Mouse (Mus musculus) limb, embryonic 11.5 days (tissue): Measurements from ENCODE around the gene Xk. TPM values are rescaled to one million over a fixed set of nuclear protein-coding genes. Genes with fewer than 3 reads are reported as not detected.
"Not testable (repeated sequence)": the region's sequence is repeated elsewhere in the genome, so short reads cannot be mapped to it uniquely, and the experiment has no call there.

Experiments used
- ATAC-seq: fragments of 200-750 bp; cut with Nextera tagmentation; 2 replicates; pipeline ENCODE4 v1.8.0; 2017; ENCODE audit warnings: low read depth; ENCODE audit not compliant: insufficient number of reproducible peaks, low FRiP score, low TSS enrichment
- DNase-seq: peaks from one replicate; pipeline ENCODE4 v3.0.0-alpha.2; 2015; ENCODE audit warnings: low spot score
- H3K27ac ChIP-seq: fragments of 300-500 bp; sonication (generic); replicated peaks from 2 replicates; pipeline ENCODE4 v1.5.1; 2014; ENCODE audit warnings: low read depth, mild to moderate bottlenecking, low read length
- H3K27me3 ChIP-seq: fragments of 300-500 bp; sonication (generic); 2 replicates; pipeline ENCODE4 v1.6.1; 2014; ENCODE audit warnings: mild to moderate bottlenecking, low read length, mixed read lengths; ENCODE audit not compliant: control insufficient read depth, insufficient read depth
- H3K36me3 ChIP-seq: fragments of 300-500 bp; sonication (generic); 2 replicates; pipeline ENCODE4 v1.6.1; 2014; ENCODE audit warnings: mild to moderate bottlenecking, low read length, moderate library complexity, mixed read lengths; ENCODE audit not compliant: control insufficient read depth, insufficient read depth
- H3K4me1 ChIP-seq: fragments of 300-500 bp; sonication (generic); 2 replicates; pipeline ENCODE4 v1.6.1; 2014; ENCODE audit warnings: low read length, mixed read lengths; ENCODE audit not compliant: control insufficient read depth, insufficient read depth
- H3K4me2 ChIP-seq: fragments of 300-500 bp; sonication (generic); 2 replicates; pipeline ENCODE4 v1.6.1; 2014; ENCODE audit warnings: low read depth, mild to moderate bottlenecking, moderate library complexity; ENCODE audit not compliant: severe bottlenecking
- H3K4me3 ChIP-seq: fragments of 300-500 bp; sonication (generic); 2 replicates; pipeline ENCODE4 v1.5.1; 2014; ENCODE audit warnings: low read depth, low read length
- H3K9ac ChIP-seq: fragments of 300-500 bp; sonication (generic); 2 replicates; pipeline ENCODE4 v1.6.1; 2014; ENCODE audit warnings: mild to moderate bottlenecking, low read length
- H3K9me3 ChIP-seq: fragments of 300-500 bp; sonication (generic); 2 replicates; pipeline ENCODE4 v1.6.1; 2016; ENCODE audit warnings: low read length; ENCODE audit not compliant: control insufficient read depth
- WGBS: fragments of 180-500 bp; shearing (Covaris S2); extraction: QIAGEN DNeasy Blood & Tissue Kit; methylation state at CpG from one replicate; pipeline ENCODE4 v1.1.7; 2014; 5-methylcytosine and 5-hydroxymethylcytosine counted together
- polyA plus RNA-seq: library from polyadenylated mRNA; unstranded; fragments of >200 nt; fragmentation: Nextera tagmentation; extraction: Ambion mirVana; gene quantifications from 2 replicates; pipeline ENCODE4 v1.2.1, GENCODE M21; 2014

The Xk gene
- polyA plus RNA-seq, 1 experiment from 2014 or later = 1.8 TPM

GRCm38 (mm10) chrX:9256766-9257165 is 15.8 kb upstream of the Xk start, which contains the start of gene Gm14862:
Gm14862 (minus strand) TSS chrX:9256899.
- DNase-seq (no peak), ATAC-seq (no peak)
- WGBS = 83% methylated on average over 5 of the region's 5 CpGs
- Histone ChIP-seq H3K4me1 (no peaks in the 10 kb centered on the region), H3K27me3 (no peaks in the 10 kb centered on the region), H3K9me3 (no peaks in the 10 kb centered on the region), H3K36me3 (no peaks in the 10 kb centered on the region), H3K4me3 (no peak within 1 kb of the TSS), H3K4me2 (no peak within 1 kb of the TSS), H3K9ac (no peak within 1 kb of the TSS), H3K27ac (no peak within 1 kb of the TSS)

DNA sequence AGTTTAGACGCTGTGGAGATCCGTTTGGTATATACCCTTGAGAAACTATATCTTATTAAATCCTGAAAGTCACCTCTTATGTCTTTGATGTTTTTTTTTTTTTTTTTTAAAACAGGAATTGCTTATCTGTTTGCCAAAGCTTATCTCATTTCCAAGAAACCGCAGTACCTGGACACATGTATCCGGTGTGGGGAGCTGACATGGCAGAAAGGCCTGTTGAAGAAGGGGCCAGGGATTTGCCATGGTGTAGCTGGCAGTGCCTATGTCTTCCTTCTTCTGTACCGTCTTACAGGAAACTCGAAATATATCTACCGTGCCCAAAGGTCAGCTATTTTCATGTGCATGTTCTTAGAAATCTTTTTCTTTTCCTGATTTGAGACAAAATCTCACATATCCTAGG is 14.7 kb upstream of the Xk start:
- Histone ChIP-seq H3K9ac (no peak overlapping the region), H3K27me3 (no peaks in the 10 kb centered on the region), H3K9me3 (no peaks in the 10 kb centered on the region), H3K4me2 (no peak overlapping the region), H3K36me3 (no peaks in the 10 kb centered on the region), H3K4me3 (no peak overlapping the region), H3K4me1 (no peaks in the 10 kb centered on the region), H3K27ac (no peak overlapping the region)
- DNase-seq (no peak), ATAC-seq (no peak)
- 92% methylated on average over 7 of the region's 7 CpGs for WGBS

GRCm38 (mm10) chrX:9259267-9259666 is 13.3 kb upstream of the Xk start:
- Histone ChIP-seq H3K4me3 (no peak overlapping the region), H3K9ac (no peak overlapping the region), H3K9me3 (no peaks in the 10 kb centered on the region), H3K27ac (no peak overlapping the region), H3K4me1 (no peaks in the 10 kb centered on the region), H3K4me2 (no peak overlapping the region), H3K27me3 (no peaks in the 10 kb centered on the region), H3K36me3 (no peaks in the 10 kb centered on the region)
- no peak for ATAC-seq
- 84% methylated on average over 1 of the region's 1 CpGs for WGBS
- no peak for DNase-seq

DNA sequence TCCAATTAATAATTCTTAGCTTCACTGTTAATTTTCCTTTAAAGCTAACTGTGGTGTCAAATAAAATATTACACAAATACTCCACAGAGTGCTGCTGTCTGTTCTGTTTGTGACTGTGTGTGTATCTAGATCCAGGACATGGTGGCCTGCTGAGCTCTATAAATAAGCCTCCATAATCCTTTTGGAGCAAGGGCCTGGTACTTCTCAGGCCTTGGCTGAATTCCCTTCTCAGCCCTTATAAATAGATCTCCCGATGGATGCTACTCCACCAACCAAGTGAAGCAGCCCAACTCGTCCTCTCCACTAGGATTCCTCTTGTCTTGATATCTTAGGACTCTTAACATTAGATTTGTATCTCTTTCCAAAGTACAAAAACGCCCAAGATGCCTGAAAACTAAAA is 1.4 kb upstream of the Xk start:
- no peak for ATAC-seq
- 76% methylated on average over 3 of the region's 3 CpGs for WGBS

GRCm38 (mm10) chrX:9271947-9272459 is 553 bp upstream of the Xk start:
- Histone ChIP-seq H3K4me2 (peak overlapping the region; percentile 25; the same call in 1 of the 2 replicates), H3K4me1 (no peaks in the 10 kb centered on the region), H3K36me3 (no peaks in the 10 kb centered on the region), H3K27ac (no peak overlapping the region), H3K27me3 (0 out of 2 replicates have a peak, but pooled peaks cover 3% of the 10 kb centered on the region), H3K9me3 (no peaks in the 10 kb centered on the region), H3K9ac (peak overlapping the region; percentile 7; the same call in 1 of the 2 replicates), H3K4me3 (peak overlapping the region; percentile 45)
- 32% methylated on average over 8 of the region's 8 CpGs for WGBS
- ATAC-seq (no peak), DNase-seq (no peak)

More for the DNA sequence above, 1.4 kb upstream of the Xk start:
- Histone ChIP-seq H3K36me3 (no peaks in the 10 kb centered on the region), H3K9me3 (no peaks in the 10 kb centered on the region), H3K27me3 (0 out of 2 replicates have a peak, but pooled peaks cover 3% of the 10 kb centered on the region), H3K27ac (no peak overlapping the region), H3K4me1 (no peaks in the 10 kb centered on the region), H3K4me3 (no peak overlapping the region), H3K4me2 (no peak overlapping the region), H3K9ac (no peak overlapping the region)
- DNase-seq = no peak

GRCm38 (mm10) chrX:9273377-9274002 is 934 bp downstream of the Xk start:
- ATAC-seq (no peak), DNase-seq (peak; percentile 21)
- Histone ChIP-seq H3K4me1 (no peaks in the 10 kb centered on the region), H3K9ac (no peak overlapping the region), H3K9me3 (no peaks in the 10 kb centered on the region), H3K27ac (no peak overlapping the region), H3K4me3 (peak overlapping the region; percentile 45; the same call in 1 of the 2 replicates), H3K36me3 (no peaks in the 10 kb centered on the region), H3K27me3 (0 out of 2 replicates have a peak, but pooled peaks cover 3% of the 10 kb centered on the region), H3K4me2 (peak overlapping the region; percentile 46; the same call in 1 of the 2 replicates)
- 60% methylated on average over 12 of the region's 12 CpGs for WGBS

- DNase-seq (no peak), ATAC-seq (no peak)
- H3K27ac ChIP-seq = no peak overlapping the region
- H3K27me3 ChIP-seq = 0 out of 2 replicates have a peak, but pooled peaks cover 3% of the 10 kb centered on the region
- no peaks in the 10 kb centered on the region for H3K9me3 ChIP-seq
- H3K4me2 ChIP-seq = no peak overlapping the region
- H3K4me1 ChIP-seq = no peaks in the 10 kb centered on the region
- H3K9ac ChIP-seq = no peak overlapping the region
- WGBS = 63% methylated on average over 8 of the region's 8 CpGs
- no peak overlapping the region for H3K4me3 ChIP-seq
- H3K36me3 ChIP-seq = no peaks in the 10 kb centered on the region
Observed at GRCm38 (mm10) chrX:9274321-9274720, 1.8 kb downstream of the Xk start.

- ATAC-seq, H3K36me3 ChIP-seq, H3K4me2 ChIP-seq, H3K9ac ChIP-seq, H3K4me1 ChIP-seq, H3K27ac ChIP-seq, H3K27me3 ChIP-seq, H3K4me3 ChIP-seq, DNase-seq, H3K9me3 ChIP-seq: not testable (repeated sequence)
- no CpG with 5 or more reads among the region's 1 CpGs for WGBS
Observed at GRCm38 (mm10) chrX:9283464-9283863, 10.9 kb downstream of the Xk start, which contains the start of gene H2al1m. H2al1m (plus strand) TSS chrX:9283764.
